Mouse (Mus musculus) gastrocnemius, adult 8-10 months (tissue): ENCODE measurements at regions not wholly inside any gene's neighbourhood (a gene's known extent, or its start where the extent isn't known, plus 50 kb on each side); places are given as distances from the start of the nearest gene placed in this dataset.
"Not testable (repeated sequence)": the region's sequence is repeated elsewhere in the genome, so short reads cannot be mapped to it uniquely, and the experiment has no call there.

ENCODE experiments used
- DNase-seq, 2 experiments: peaks; one replicate each; pipeline ENCODE4 v3.0.0; 2022; ENCODE audit warnings: low spot score in 2 of 2

DNA sequence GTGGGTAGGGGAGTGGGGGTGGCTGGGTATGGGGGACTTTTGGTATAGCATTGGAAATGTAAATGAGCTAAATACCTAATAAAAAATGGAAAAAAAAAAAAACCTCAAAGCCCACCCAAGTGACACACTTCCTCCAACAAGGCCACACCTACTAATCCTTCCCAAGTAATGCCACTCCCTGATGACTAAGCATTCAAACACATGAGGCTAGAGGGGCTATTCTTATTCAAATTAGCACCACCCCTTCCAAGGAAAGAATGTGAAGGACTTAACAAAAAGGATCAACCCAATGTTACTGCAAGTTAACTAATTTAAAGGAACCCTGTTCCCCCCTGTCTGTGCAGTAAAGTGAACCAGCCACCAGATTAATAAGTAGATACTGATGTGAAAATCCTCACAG, 53.7 kb upstream of the Spata13 start:
- DNase-seq, result not testable (repeated sequence)
